Mouse (Mus musculus) C2C12 (cell line): Measurements from ENCODE around the gene Ccnyl1. TPM values are rescaled to one million over a fixed set of nuclear protein-coding genes. Genes with fewer than 3 reads are reported as not detected.

Experiments used
- H3K27me3 ChIP-seq: one replicate; pipeline ENCODE4 v1.6.1; 2011; ENCODE audit not compliant: control insufficient read depth, insufficient read depth, insufficient read length
- H3K36me3 ChIP-seq: one replicate; pipeline ENCODE4 v1.6.1; 2011; ENCODE audit not compliant: control insufficient read depth, insufficient read depth
- H3K4me3 ChIP-seq: one replicate; pipeline ENCODE4 v1.5.1; 2011; ENCODE audit warnings: mild to moderate bottlenecking, control low read depth; ENCODE audit not compliant: poor library complexity, insufficient read depth, severe bottlenecking
- H3K79me2 ChIP-seq: one replicate; pipeline ENCODE4 v1.6.1; 2011; ENCODE audit not compliant: control insufficient read depth, insufficient read depth
- H3K79me3 ChIP-seq: one replicate; pipeline ENCODE4 v1.6.1; 2011; ENCODE audit warnings: low read depth, control low read depth
- H3ac ChIP-seq: one replicate; pipeline ENCODE3; 2011; ENCODE audit warnings: low read depth; ENCODE audit not compliant: control insufficient read depth, insufficient read length
- CEBPB ChIP-seq: IDR thresholded peaks from one replicate; pipeline ENCODE4 v1.6.1; 2011; ENCODE audit warnings: low read depth, mild to moderate bottlenecking, control low read depth, moderate library complexity
- CTCF ChIP-seq: IDR thresholded peaks from one replicate; pipeline ENCODE4 v1.5.1; 2011; ENCODE audit not compliant: control insufficient read depth, insufficient read depth, insufficient read length
- FOSL1 ChIP-seq: IDR thresholded peaks from one replicate; pipeline ENCODE4 v1.8.0; 2011; ENCODE audit warnings: mild to moderate bottlenecking, low read length; ENCODE audit not compliant: poor library complexity, insufficient read depth, severe bottlenecking
- MAX ChIP-seq: IDR thresholded peaks from one replicate; pipeline ENCODE4 v1.6.1; 2011; ENCODE audit warnings: mild to moderate bottlenecking, control low read depth
- MYOD1 ChIP-seq: IDR thresholded peaks from one replicate; pipeline ENCODE4 v1.6.1; 2011; ENCODE audit warnings: low read depth; ENCODE audit not compliant: control insufficient read depth, insufficient read length
- MYOG ChIP-seq: IDR thresholded peaks from one replicate; pipeline ENCODE4 v1.6.1; 2011; ENCODE audit not compliant: control insufficient read depth, insufficient read length; ENCODE audit errors: extremely low read depth
- USF1 ChIP-seq: IDR thresholded peaks from one replicate; pipeline ENCODE4 v1.6.1; 2011; ENCODE audit warnings: low read depth, mild to moderate bottlenecking, control low read depth, moderate library complexity
- polyA plus RNA-seq: library from polyadenylated mRNA; unstranded; fragments of >200 nt; fragmentation: generic; extraction: Trizol; gene quantifications from one replicate; pipeline ENCODE4 v1.2.1, GENCODE M21; 2012; ENCODE audit warnings: missing spikeins

Ccnyl1 gene
- polyA plus RNA-seq, 1 experiment, result 40.5 TPM

DNA sequence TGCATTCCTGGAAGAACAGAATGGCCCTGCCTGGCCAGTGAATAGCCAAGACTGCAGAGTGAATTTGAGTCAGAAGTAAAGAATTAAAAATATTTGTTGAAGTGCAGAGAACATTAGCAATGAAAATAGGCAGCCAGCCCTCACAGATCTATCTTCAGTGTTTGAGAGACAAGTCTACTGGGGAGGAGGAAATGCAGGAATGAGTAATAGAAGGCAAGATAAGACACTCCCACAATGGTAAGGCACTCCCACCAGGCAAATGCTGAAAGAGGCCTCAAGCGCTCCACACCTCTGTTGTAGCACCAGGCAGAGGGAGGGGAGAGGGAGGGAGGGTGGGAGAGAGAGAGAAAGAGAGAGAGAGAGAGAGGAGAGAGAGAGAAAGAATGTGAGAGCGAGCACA lies 25.2 kb downstream of the Ccnyl1 start:
- no peaks in the 10 kb centered on the region for H3K79me2 ChIP-seq
- no peak overlapping the region for H3K4me3 ChIP-seq
- H3K79me3 ChIP-seq, result no peaks in the 10 kb centered on the region
- H3K27me3 ChIP-seq, result no peaks in the 10 kb centered on the region
- peaks cover 77% of the 10 kb centered on the region for H3K36me3 ChIP-seq
- no peak for TF ChIP-seq CEBPB
- no peak for TF ChIP-seq MYOG
- TF ChIP-seq MYOD1, result no peak
- TF ChIP-seq USF1, result no peak
- TF ChIP-seq FOSL1, result no peak
- no peak for TF ChIP-seq MAX
- no peak for TF ChIP-seq CTCF
- no peak overlapping the region for H3ac ChIP-seq

DNA sequence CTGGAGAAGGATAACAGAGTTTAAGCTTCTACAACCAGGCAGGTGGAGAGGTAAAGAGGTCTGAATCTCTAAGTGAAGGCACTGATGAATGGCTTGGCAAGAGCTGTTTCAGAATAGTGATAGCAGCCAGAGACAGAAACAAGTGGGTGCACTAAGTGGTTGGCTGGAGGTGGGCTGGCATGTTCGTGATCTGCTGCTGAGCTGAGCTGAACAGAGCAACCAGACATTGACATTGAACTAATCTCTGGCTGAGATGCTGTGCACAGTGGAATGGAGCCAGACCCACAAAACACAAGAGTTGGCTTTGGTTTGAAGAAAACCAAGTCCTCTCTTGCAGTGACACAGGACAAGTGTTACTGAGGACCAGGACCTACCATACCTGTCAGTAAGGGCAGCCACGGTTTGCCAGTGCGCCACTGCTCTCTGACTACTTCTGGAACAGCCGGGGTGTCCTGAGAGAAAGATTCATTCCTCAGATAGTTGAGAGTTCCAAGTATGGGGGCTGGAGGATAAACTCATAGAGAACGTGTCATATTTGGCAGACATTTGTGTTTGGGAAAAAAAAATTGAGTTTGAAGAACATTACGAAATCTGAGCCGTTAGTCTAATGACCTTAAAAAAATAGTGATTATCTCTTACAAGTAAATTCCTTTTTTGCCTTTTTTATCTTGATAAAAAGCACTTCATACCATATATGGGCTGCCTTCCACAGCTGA lies 26.5 kb downstream of the Ccnyl1 start:
- TF ChIP-seq CEBPB, result no peak
- TF ChIP-seq MYOG, result no peak
- no peak for TF ChIP-seq FOSL1
- TF ChIP-seq MYOD1, result no peak
- no peak for TF ChIP-seq CTCF
- no peak for TF ChIP-seq MAX
- TF ChIP-seq USF1, result no peak
- no peaks in the 10 kb centered on the region for H3K27me3 ChIP-seq
- H3ac ChIP-seq, result no peak overlapping the region
- H3K79me3 ChIP-seq, result no peaks in the 10 kb centered on the region
- no peak overlapping the region for H3K4me3 ChIP-seq
- H3K79me2 ChIP-seq, result no peaks in the 10 kb centered on the region
- peaks cover 77% of the 10 kb centered on the region for H3K36me3 ChIP-seq

DNA sequence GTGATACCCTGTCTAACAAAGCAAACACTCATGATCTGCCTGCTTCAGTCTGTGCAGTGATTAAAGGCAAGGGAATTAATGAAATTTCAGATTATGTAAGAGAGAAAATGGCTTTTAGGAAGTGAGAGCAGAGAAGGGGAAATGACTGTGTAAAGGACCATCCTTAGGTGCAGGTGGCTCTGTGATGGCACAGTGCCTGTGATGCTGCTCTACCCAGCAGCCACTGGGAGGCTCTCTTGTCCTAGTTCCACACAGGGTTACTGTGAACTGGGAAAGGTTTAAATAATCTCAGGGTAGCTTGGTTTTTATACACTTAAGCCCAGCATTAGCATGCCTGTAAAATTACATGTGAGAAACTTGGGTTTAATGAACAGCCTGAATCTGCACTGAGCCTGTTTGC lies 27.2 kb downstream of the Ccnyl1 start:
- no peaks in the 10 kb centered on the region for H3K27me3 ChIP-seq
- H3K79me3 ChIP-seq, result no peaks in the 10 kb centered on the region
- TF ChIP-seq CTCF, result peak; percentile 56
- TF ChIP-seq MYOG, result no peak
- TF ChIP-seq MYOD1, result no peak
- TF ChIP-seq MAX, result no peak
- no peak overlapping the region for H3ac ChIP-seq
- H3K36me3 ChIP-seq, result peaks cover 76% of the 10 kb centered on the region
- H3K4me3 ChIP-seq, result no peak overlapping the region
- no peaks in the 10 kb centered on the region for H3K79me2 ChIP-seq

DNA sequence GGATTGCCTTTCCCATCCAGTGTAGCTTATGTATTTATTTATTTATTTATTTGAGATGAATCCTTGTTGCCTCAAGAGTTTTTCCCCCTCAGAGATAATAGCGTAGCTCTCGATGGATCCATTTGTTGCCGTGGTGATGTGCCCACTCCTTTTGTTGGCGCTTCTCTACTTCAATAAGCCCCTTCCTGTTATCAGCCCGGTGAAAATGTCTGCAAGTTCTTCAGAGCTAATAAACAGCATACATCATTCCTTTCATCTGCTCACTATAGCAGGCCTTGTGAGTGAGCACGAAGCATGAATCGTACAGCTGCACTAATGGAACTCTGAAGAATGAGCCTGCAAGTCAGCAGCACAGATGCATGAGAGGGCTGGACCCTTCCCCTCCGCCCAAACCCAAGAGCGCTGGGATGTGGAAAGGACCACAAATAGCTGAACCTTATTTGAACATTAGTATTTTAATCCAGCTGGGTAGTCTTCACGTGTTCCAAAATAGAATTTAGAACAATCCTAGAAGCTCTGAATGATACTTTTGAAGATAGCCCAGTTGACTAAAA lies 30.9 kb downstream of the Ccnyl1 start:
- Histone ChIP-seq H3ac (no peak overlapping the region), H3K4me3 (no peak overlapping the region), H3K79me3 (no peaks in the 10 kb centered on the region), H3K27me3 (no peaks in the 10 kb centered on the region), H3K79me2 (no peaks in the 10 kb centered on the region), H3K36me3 (peaks cover 78% of the 10 kb centered on the region)
- no peak for TF ChIP-seq FOSL1
- TF ChIP-seq MYOG, result no peak
- TF ChIP-seq MYOD1, result no peak
- TF ChIP-seq CEBPB, result no peak
- no peak for TF ChIP-seq USF1
- TF ChIP-seq MAX, result no peak
- TF ChIP-seq CTCF, result no peak

DNA sequence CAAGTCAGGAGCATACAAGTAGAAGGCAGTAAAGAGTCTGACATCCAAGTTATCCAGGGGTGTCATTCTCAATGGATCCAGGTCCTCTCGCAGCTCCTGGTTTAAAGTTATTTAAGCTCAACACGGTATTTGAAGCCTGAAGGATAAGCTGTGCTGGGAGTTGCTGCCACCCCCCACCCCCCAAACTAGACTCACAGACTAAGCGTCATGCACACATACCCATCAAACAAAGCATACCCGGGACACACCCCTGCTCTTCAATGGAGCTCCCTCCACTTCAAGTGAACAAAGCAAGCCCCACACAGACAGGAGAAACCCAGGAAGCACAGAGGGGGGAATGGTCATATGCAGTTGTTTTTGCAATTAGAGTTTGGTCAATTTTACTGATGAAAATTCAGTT lies 39.8 kb downstream of the Ccnyl1 start:
- Histone ChIP-seq H3K36me3 (peaks cover 13% of the 10 kb centered on the region), H3K4me3 (no peak overlapping the region), H3K27me3 (no peaks in the 10 kb centered on the region), H3K79me2 (peaks cover under 1% of the 10 kb centered on the region), H3K79me3 (no peaks in the 10 kb centered on the region), H3ac (no peak overlapping the region)
- TF ChIP-seq CTCF, result no peak
- TF ChIP-seq MYOG, result no peak
- TF ChIP-seq CEBPB, result no peak
- TF ChIP-seq FOSL1, result no peak
- TF ChIP-seq USF1, result no peak
- TF ChIP-seq MYOD1, result no peak
- no peak for TF ChIP-seq MAX
